Mouse (Mus musculus): ENCODE results near the gene Nrp1. TPM values are rescaled to one million over a fixed set of nuclear protein-coding genes. Genes with fewer than 3 reads are reported as not detected.
A peak's percentile ranks its signal among the peaks of the same experiment; 100 is the strongest.

Nrp1 gene
- polyA plus RNA-seq, 2 experiments = 33.8 to 75.1 TPM

GRCm38 (mm10) chr8:128359521-128360318 lies 1.3 kb downstream of the Nrp1 start:
- Histone ChIP-seq H3K9ac (ENCODE audit: low read depth, low read length, severe bottlenecking) (peak overlapping the region; percentile 67), H3K4me2 (replicated peaks; ENCODE audit: low read depth, low read length, severe bottlenecking) (peak overlapping the region; percentile 99), H3K36me3 (ENCODE audit: control insufficient read depth, insufficient read depth, low read length) (no peaks in the 10 kb centered on the region), H3K27me3 (ENCODE audit: control insufficient read depth, insufficient read depth, low read length) (peaks cover 12% of the 10 kb centered on the region), H3K9me3 (ENCODE audit: control insufficient read depth, low read length) (no peaks in the 10 kb centered on the region), H3K4me1 (ENCODE audit: control insufficient read depth, insufficient read depth, low read length) (peaks cover 12% of the 10 kb centered on the region), H3K4me3 (replicated peaks; ENCODE audit: low read length) (peak overlapping the region; percentile 54), H3K27ac (replicated peaks; ENCODE audit: low read depth, low read length) (peak overlapping the region; percentile 81)
- 5% methylated on average over 36 of the region's 40 CpGs for WGBS
- DNase-seq (ENCODE audit: low spot score) (no peak), ATAC-seq (ENCODE audit: low FRiP score, low read depth) (peak; percentile 9; the same call in 1 of the 2 replicates)
- no peak for TF ChIP-seq POLR2A (IDR thresholded peaks at IDR 0.05; ENCODE audit: borderline replicate concordance, extremely low read depth, insufficient read depth, insufficient read length)

GRCm38 (mm10) chr8:128361343-128361870 lies 3.0 kb downstream of the Nrp1 start:
- peak overlapping the region; percentile 99 for H3K4me2 ChIP-seq (replicated peaks; ENCODE audit: low read depth, low read length, severe bottlenecking)
- ATAC-seq (ENCODE audit: low FRiP score, low read depth) (no peak), DNase-seq (ENCODE audit: low spot score) (no peak)
- H3K4me1 ChIP-seq (ENCODE audit: control insufficient read depth, insufficient read depth, low read length) = peaks cover 12% of the 10 kb centered on the region
- H3K9ac ChIP-seq (ENCODE audit: low read depth, low read length, severe bottlenecking) = no peak overlapping the region
- no peaks in the 10 kb centered on the region for H3K36me3 ChIP-seq (ENCODE audit: control insufficient read depth, insufficient read depth, low read length)
- peaks cover 9% of the 10 kb centered on the region; the same call in 1 of the 2 replicates for H3K27me3 ChIP-seq (ENCODE audit: control insufficient read depth, insufficient read depth, low read length)
- no peaks in the 10 kb centered on the region for H3K9me3 ChIP-seq (ENCODE audit: control insufficient read depth, low read length)
- no peak for TF ChIP-seq POLR2A (IDR thresholded peaks at IDR 0.05; ENCODE audit: borderline replicate concordance, extremely low read depth, insufficient read depth, insufficient read length)
- 22% methylated on average over 5 of the region's 5 CpGs for WGBS
- H3K4me3 ChIP-seq (replicated peaks; ENCODE audit: low read length) = peak overlapping the region; percentile 54
- no peak overlapping the region for H3K27ac ChIP-seq (replicated peaks; ENCODE audit: low read depth, low read length)

DNA sequence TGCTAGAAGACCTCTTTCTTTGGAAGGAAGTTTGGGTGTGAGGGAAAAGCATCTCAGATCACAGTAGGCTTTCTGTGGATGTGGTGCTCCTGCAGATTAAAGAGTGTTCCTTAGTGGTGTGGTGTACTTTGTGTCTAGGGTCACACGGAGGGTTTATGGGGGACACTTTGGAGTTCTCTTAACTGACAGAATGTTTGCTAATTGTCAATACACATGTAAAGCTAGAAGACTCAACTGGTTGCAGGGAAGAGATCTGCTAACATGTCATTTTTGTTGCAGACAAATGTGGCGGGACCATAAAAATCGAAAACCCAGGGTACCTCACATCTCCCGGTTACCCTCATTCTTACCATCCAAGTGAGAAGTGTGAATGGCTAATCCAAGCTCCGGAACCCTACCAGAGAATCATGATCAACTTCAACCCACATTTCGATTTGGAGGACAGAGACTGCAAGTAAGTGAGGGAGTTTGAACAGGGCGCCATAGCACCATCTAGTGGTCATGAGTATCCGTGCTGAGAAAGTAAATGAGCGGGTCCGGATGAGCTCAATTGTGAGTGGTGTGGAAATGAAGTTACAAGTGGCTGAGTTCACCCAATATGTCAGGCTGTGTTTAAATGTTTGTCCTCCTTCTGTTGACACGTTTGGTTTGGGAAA lies 4.7 kb downstream of the Nrp1 start:
- H3K4me3 ChIP-seq (replicated peaks; ENCODE audit: low read length) = peak overlapping the region; percentile 18
- peaks cover 11% of the 10 kb centered on the region for H3K4me1 ChIP-seq (ENCODE audit: control insufficient read depth, insufficient read depth, low read length)
- DNase-seq (ENCODE audit: low spot score) = peak; percentile 84
- no peak overlapping the region for H3K9ac ChIP-seq (ENCODE audit: low read depth, low read length, severe bottlenecking)
- no peak overlapping the region for H3K27ac ChIP-seq (replicated peaks; ENCODE audit: low read depth, low read length)
- WGBS = 9% methylated on average over 11 of the region's 11 CpGs
- no peaks in the 10 kb centered on the region for H3K9me3 ChIP-seq (ENCODE audit: control insufficient read depth, low read length)
- no peak for TF ChIP-seq POLR2A (IDR thresholded peaks at IDR 0.05; ENCODE audit: borderline replicate concordance, extremely low read depth, insufficient read depth, insufficient read length)
- no peaks in the 10 kb centered on the region for H3K36me3 ChIP-seq (ENCODE audit: control insufficient read depth, insufficient read depth, low read length)
- ATAC-seq (ENCODE audit: low FRiP score, low read depth) = no peak
- peak overlapping the region; percentile 99 for H3K4me2 ChIP-seq (replicated peaks; ENCODE audit: low read depth, low read length, severe bottlenecking)
- 0 out of 2 replicates have a peak, but pooled peaks cover 8% of the 10 kb centered on the region for H3K27me3 ChIP-seq (ENCODE audit: control insufficient read depth, insufficient read depth, low read length)

GRCm38 (mm10) chr8:128370496-128370895 lies 12.1 kb downstream of the Nrp1 start:
- Histone ChIP-seq H3K9me3 (ENCODE audit: control insufficient read depth, low read length) (no peaks in the 10 kb centered on the region), H3K27ac (replicated peaks; ENCODE audit: low read depth, low read length) (no peak overlapping the region), H3K4me3 (replicated peaks; ENCODE audit: low read length) (no peak overlapping the region), H3K27me3 (ENCODE audit: control insufficient read depth, insufficient read depth, low read length) (no peaks in the 10 kb centered on the region), H3K9ac (ENCODE audit: low read depth, low read length, severe bottlenecking) (no peak overlapping the region), H3K4me2 (replicated peaks; ENCODE audit: low read depth, low read length, severe bottlenecking) (no peak overlapping the region), H3K36me3 (ENCODE audit: control insufficient read depth, insufficient read depth, low read length) (no peaks in the 10 kb centered on the region), H3K4me1 (ENCODE audit: control insufficient read depth, insufficient read depth, low read length) (peaks cover 18% of the 10 kb centered on the region; the same call in 1 of the 2 replicates)
- DNase-seq (ENCODE audit: low spot score) (no peak), ATAC-seq (ENCODE audit: low FRiP score, low read depth) (no peak)
- no peak for TF ChIP-seq POLR2A (IDR thresholded peaks at IDR 0.05; ENCODE audit: borderline replicate concordance, extremely low read depth, insufficient read depth, insufficient read length)
- WGBS = 53% methylated on average over 4 of the region's 4 CpGs

DNA sequence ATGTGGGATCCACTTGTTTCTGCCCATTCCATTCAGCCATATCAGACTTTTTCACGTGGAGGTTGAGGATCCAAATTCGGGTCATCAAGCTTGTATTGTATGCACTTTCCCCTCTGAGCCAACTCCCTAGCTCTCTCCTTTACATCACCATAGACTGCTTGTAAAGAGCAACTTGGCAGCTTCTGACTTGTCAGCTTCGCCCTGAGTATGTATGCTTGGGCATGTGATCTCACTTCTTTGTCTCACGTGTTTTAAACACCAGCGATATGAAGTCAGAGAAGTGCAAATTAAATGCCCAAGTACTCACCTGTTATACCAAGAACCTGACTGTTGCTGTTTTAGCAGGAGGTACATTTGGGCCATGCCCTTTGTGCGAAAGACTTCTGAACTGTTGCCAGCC lies 12.6 kb downstream of the Nrp1 start:
- Histone ChIP-seq H3K36me3 (ENCODE audit: control insufficient read depth, insufficient read depth, low read length) (no peaks in the 10 kb centered on the region), H3K9ac (ENCODE audit: low read depth, low read length, severe bottlenecking) (no peak overlapping the region), H3K27me3 (ENCODE audit: control insufficient read depth, insufficient read depth, low read length) (no peaks in the 10 kb centered on the region), H3K4me1 (ENCODE audit: control insufficient read depth, insufficient read depth, low read length) (peaks cover 18% of the 10 kb centered on the region; the same call in 1 of the 2 replicates), H3K4me2 (replicated peaks; ENCODE audit: low read depth, low read length, severe bottlenecking) (no peak overlapping the region), H3K9me3 (ENCODE audit: control insufficient read depth, low read length) (no peaks in the 10 kb centered on the region), H3K27ac (replicated peaks; ENCODE audit: low read depth, low read length) (no peak overlapping the region), H3K4me3 (replicated peaks; ENCODE audit: low read length) (no peak overlapping the region)
- WGBS = 78% methylated on average over 6 of the region's 6 CpGs
- ATAC-seq (ENCODE audit: low FRiP score, low read depth) (no peak), DNase-seq (ENCODE audit: low spot score) (no peak)
- no peak for TF ChIP-seq POLR2A (IDR thresholded peaks at IDR 0.05; ENCODE audit: borderline replicate concordance, extremely low read depth, insufficient read depth, insufficient read length)

All from limb, embryonic 14.5 days (tissue).